In the genomic region with DNA sequence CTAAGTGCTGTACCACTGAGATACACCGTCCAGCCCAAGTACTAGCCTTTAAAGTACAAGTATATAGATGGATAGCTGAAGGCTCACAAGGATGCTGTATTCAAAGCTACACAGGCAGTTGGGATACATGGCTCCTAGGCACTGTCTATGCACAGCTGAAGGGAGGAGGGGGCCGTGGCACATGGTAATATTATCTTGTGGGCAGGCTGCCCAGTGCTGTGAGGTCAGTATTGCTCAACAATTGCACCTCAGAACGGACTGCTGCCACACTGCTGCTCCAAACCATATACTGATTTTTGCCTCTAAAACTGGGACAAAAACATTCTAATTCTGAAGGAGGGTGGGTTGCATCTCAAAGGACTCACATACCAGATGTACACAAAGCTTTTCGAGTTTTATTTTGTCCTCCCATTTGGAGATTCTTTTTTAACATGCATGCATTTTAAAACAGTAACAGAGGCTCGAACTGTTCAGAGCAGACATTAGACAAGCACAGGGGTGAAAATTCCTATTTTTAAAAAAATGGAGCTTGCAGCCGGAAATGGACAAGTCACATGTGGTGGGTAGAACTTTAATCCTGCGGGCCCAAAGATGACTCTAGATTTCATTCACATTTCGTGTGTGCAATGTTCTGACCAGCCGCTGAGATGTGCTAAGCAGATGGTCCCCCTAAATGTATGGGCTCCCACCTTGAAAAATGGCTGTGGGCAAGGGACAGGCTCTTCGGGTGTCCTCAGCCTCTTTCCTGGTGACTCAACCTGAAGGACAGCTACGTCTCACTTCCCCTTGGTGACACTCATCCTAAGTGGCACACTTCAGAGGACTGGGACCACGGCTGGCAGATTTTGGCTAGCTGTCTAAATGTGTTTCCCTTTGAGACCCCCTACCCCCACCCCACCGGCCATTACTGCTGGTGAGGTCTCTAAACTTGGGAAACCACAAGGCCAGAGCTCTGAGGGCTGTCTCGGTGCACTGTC, we compare ENCODE assay signal across 11 mouse cellular contexts. TPM values are rescaled to one million over a fixed set of nuclear protein-coding genes. Genes with fewer than 3 reads are reported as not detected.
DNase-seq lines count a peak whose midpoint lies in the region; ATAC-seq and TF ChIP-seq lines count a peak whose summit lies in the region.
"Had no signal": no experiment of that assay in that cellular context is flagged by ENCODE, and none has a peak within 500 bp of the region (broad histone marks: within the 10 kb centered on the region; RNA-seq: fewer than 3 reads in every experiment).

No protein-coding gene starts in this region.

- H3K27me3 ChIP-seq in limb, embryonic 14.5 days (ENCODE audit: control insufficient read depth, insufficient read depth, low read length), result no peaks in the 10 kb centered on the region
- no peaks in the 10 kb centered on the region for H3K27me3 ChIP-seq in limb, embryonic 10.5 days (ENCODE audit: low read depth, poor library complexity, severe bottlenecking)

- 0 out of 2 replicates have a peak, but pooled peaks have one; percentile 11 for ATAC-seq in limb, embryonic 14.5 days (ENCODE audit: low FRiP score, low read depth)
- ATAC-seq: forebrain, postnatal 0 days; hindbrain, embryonic 16.5 days had no signal

- H3K27ac ChIP-seq in limb, embryonic 14.5 days (replicated peaks; ENCODE audit: low read depth, low read length), result no peak overlapping the region
- no peak overlapping the region for H3K27ac ChIP-seq in limb, embryonic 10.5 days

- H3K4me2 ChIP-seq in limb, embryonic 14.5 days (replicated peaks; ENCODE audit: low read depth, low read length, severe bottlenecking), result no peak overlapping the region

- H3K9me3 ChIP-seq in limb, embryonic 14.5 days (ENCODE audit: control insufficient read depth, low read length), result no peaks in the 10 kb centered on the region
- no peaks in the 10 kb centered on the region for H3K9me3 ChIP-seq in limb, embryonic 10.5 days (replicated peaks)

- H3K4me3 ChIP-seq in limb, embryonic 14.5 days (replicated peaks; ENCODE audit: low read length), result no peak overlapping the region
- H3K4me3 ChIP-seq in limb, embryonic 10.5 days, result no peak overlapping the region

- no peak for TF ChIP-seq POLR2A in limb, embryonic 14.5 days (IDR thresholded peaks at IDR 0.05; ENCODE audit: borderline replicate concordance, extremely low read depth, insufficient read depth, insufficient read length)
- TF ChIP-seq POLR2A in brain, embryonic 14.5 days (IDR thresholded peaks at IDR 0.05; ENCODE audit: borderline replicate concordance, extremely low read depth, insufficient read depth, insufficient read length, poor library complexity, severe bottlenecking), result no peak

- 89% methylated on average over 14 of the region's 14 CpGs for WGBS in limb, embryonic 14.5 days
- WGBS in limb, embryonic 10.5 days, result 94% methylated on average over 14 of the region's 14 CpGs

- DNase-seq in adrenal gland, adult (ENCODE audit: inconsistent age in 2 of 2, low spot score in 1 of 2), result peak; percentile 73 to 89
- DNase-seq in adrenal gland, adult 8-10 months, result no peak
- peak; percentile 41 for DNase-seq in limb, embryonic 14.5 days (ENCODE audit: low spot score)
- DNase-seq in limb, embryonic 10.5 days (ENCODE audit: low spot score), result no peak
- DNase-seq in brain, embryonic 14.5 days (ENCODE audit: low read depth), result peak; percentile 5
- DNase-seq in lung, postnatal 10 days, result peak; percentile 37
- DNase-seq in layer of hippocampus, adult 11-12 months (ENCODE audit: low spot score), result no peak
- no peak for DNase-seq in spleen, postnatal 4 days (ENCODE audit: low spot score in 2 of 2)
- DNase-seq: forebrain, postnatal 0 days had no signal

- H3K4me1 ChIP-seq in limb, embryonic 14.5 days (ENCODE audit: control insufficient read depth, insufficient read depth, low read length), result no peaks in the 10 kb centered on the region
- no peaks in the 10 kb centered on the region for H3K4me1 ChIP-seq in limb, embryonic 10.5 days

- peaks cover 73% of the 10 kb centered on the region for H3K36me3 ChIP-seq in limb, embryonic 14.5 days (ENCODE audit: control insufficient read depth, insufficient read depth, low read length)
- H3K36me3 ChIP-seq in limb, embryonic 10.5 days, result peaks cover 98% of the 10 kb centered on the region

- no peak for TF ChIP-seq CTCF in brain, embryonic 14.5 days (IDR thresholded peaks at IDR 0.05; ENCODE audit: borderline replicate concordance, extremely low read depth, insufficient read depth, insufficient read length)

- no peak overlapping the region for H3K9ac ChIP-seq in limb, embryonic 14.5 days (ENCODE audit: low read depth, low read length, severe bottlenecking)
- H3K9ac ChIP-seq: forebrain, postnatal 0 days had no signal

RNA-seq across cellular contexts. Expression of a gene that starts 11.9 kb away (rescaled TPM):
- 100 to 1,000 TPM; 197 to 238 (median 210) TPM for total RNA-seq in adrenal gland, adult 8-10 months (2022)
- 368 and 421 TPM in 2 replicates for polyA plus RNA-seq in limb, embryonic 14.5 days (2012; rRNA removed)
- 489 and 508 TPM in 2 replicates for polyA plus RNA-seq in limb, embryonic 14.5 days (2014; fragmentation: Nextera tagmentation; extraction: Ambion mirVana)
- polyA plus RNA-seq in limb, embryonic 10.5 days (2016; fragmentation: Nextera tagmentation; extraction: Ambion mirVana), result 626 and 675 TPM in 2 replicates
- polyA plus RNA-seq in brain, embryonic 14.5 days (2012; rRNA removed), result 356 and 525 TPM in 2 replicates

RNA-seq across cellular contexts. Expression of a gene that starts 14.8 kb away (rescaled TPM):
- total RNA-seq in adrenal gland, adult 8-10 months (2022), result 10 to 100 TPM; 22.2 to 48.5 (median 32.1) TPM
- polyA plus RNA-seq in limb, embryonic 14.5 days (2012; rRNA removed), result 130 and 179 TPM in 2 replicates
- polyA plus RNA-seq in limb, embryonic 14.5 days (2014; fragmentation: Nextera tagmentation; extraction: Ambion mirVana), result 18.1 and 21.5 TPM in 2 replicates
- 21.0 and 21.5 TPM in 2 replicates for polyA plus RNA-seq in limb, embryonic 10.5 days (2016; fragmentation: Nextera tagmentation; extraction: Ambion mirVana)
- polyA plus RNA-seq in brain, embryonic 14.5 days (2012; rRNA removed), result 175 and 188 TPM in 2 replicates
- total RNA-seq: neutrophil, adult 5-6 weeks had no signal

RNA-seq across cellular contexts. Expression of a gene that starts 29.4 kb away (rescaled TPM):
- 10 to 100 TPM; 25.5 to 35.1 (median 32.2) TPM for total RNA-seq in adrenal gland, adult 8-10 months (2022)
- 34.4 and 37.4 TPM in 2 replicates for polyA plus RNA-seq in limb, embryonic 14.5 days (2012; rRNA removed)
- 2.2 and 2.3 TPM in 2 replicates for polyA plus RNA-seq in limb, embryonic 14.5 days (2014; fragmentation: Nextera tagmentation; extraction: Ambion mirVana)
- polyA plus RNA-seq in limb, embryonic 10.5 days (2016; fragmentation: Nextera tagmentation; extraction: Ambion mirVana), result 1.6 and 1.9 TPM in 2 replicates
- 68.5 and 92.5 TPM in 2 replicates for polyA plus RNA-seq in brain, embryonic 14.5 days (2012; rRNA removed)

RNA-seq across cellular contexts. Expression of a gene that starts 29.4 kb away (rescaled TPM):
- 100 to 1,000 TPM; 153 to 194 (median 169) TPM for total RNA-seq in adrenal gland, adult 8-10 months (2022)
- 11.7 and 13.3 TPM in 2 replicates for polyA plus RNA-seq in limb, embryonic 14.5 days (2012; rRNA removed)
- polyA plus RNA-seq in limb, embryonic 14.5 days (2014; fragmentation: Nextera tagmentation; extraction: Ambion mirVana), result 13.6 and 14.9 TPM in 2 replicates
- 9.4 and 15.3 TPM in 2 replicates for polyA plus RNA-seq in limb, embryonic 10.5 days (2016; fragmentation: Nextera tagmentation; extraction: Ambion mirVana)
- polyA plus RNA-seq in brain, embryonic 14.5 days (2012; rRNA removed), result 13.1 and 13.5 TPM in 2 replicates

RNA-seq across cellular contexts. Expression of a gene that starts 51.3 kb away (rescaled TPM):
- 10 to 100 TPM; 22.2 to 26.6 (median 23.1) TPM for total RNA-seq in adrenal gland, adult 8-10 months (2022)
- polyA plus RNA-seq in limb, embryonic 14.5 days (2012; rRNA removed), result 20.6 and 22.0 TPM in 2 replicates
- 11.6 and 11.7 TPM in 2 replicates for polyA plus RNA-seq in limb, embryonic 14.5 days (2014; fragmentation: Nextera tagmentation; extraction: Ambion mirVana)
- polyA plus RNA-seq in limb, embryonic 10.5 days (2016; fragmentation: Nextera tagmentation; extraction: Ambion mirVana), result 17.8 and 21.6 TPM in 2 replicates
- 19.7 and 21.2 TPM in 2 replicates for polyA plus RNA-seq in brain, embryonic 14.5 days (2012; rRNA removed)

Comparison
In these comparisons a context has a peak if more than half of its experiments do, and no peak if none do; other contexts are left out.
1. DNase-seq: peak in adrenal gland, adult (2 of 2), limb, embryonic 14.5 days (single experiment), brain, embryonic 14.5 days (single experiment) and lung, postnatal 10 days (single experiment); none in adrenal gland, adult 8-10 months (single experiment), limb, embryonic 10.5 days (single experiment), layer of hippocampus, adult 11-12 months (single experiment) and spleen, postnatal 4 days (0 of 2).